15 mouse cellular contexts compared by ENCODE assay signal in the genomic region with DNA sequence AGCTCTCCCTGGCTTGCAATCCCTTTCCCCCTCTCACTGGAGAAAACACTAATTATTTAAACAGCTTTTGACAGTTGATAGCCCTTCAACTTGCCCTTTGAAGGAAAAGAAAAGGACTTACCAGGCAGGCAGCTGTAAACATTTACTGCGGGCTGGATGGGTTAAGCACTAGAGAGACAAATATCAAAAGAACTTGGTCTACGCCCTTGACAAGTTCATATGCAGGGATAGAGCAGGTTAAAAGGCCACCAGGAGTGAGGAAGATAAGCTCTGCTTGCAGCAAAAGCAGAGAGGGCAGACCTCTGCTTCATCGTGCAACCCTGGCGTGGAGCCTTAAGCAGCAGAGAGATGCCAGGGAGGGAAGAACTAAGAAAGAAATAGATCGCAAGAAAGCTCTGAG.
"Had no signal": no experiment of that assay in that cellular context is flagged by ENCODE, and none has a peak within 500 bp of the region (broad histone marks: within the 10 kb centered on the region; RNA-seq: fewer than 3 reads in every experiment).

No protein-coding gene starts in this region.

- H3K27ac ChIP-seq: left cerebral cortex, adult 2 months; limb, embryonic 15.5 days; liver, embryonic 12.5 days; macrophage; midbrain, embryonic 13.5 days; neural tube, embryonic 12.5 days; stomach, embryonic 15.5 days had no signal

- H3K4me1 ChIP-seq: liver, embryonic 12.5 days; megakaryocyte, embryonic 14.5 days; neural tube, embryonic 12.5 days had no signal

- H3K4me3 ChIP-seq: left cerebral cortex, adult 2 months; limb, embryonic 15.5 days; liver, embryonic 12.5 days; megakaryocyte, embryonic 14.5 days; midbrain, embryonic 13.5 days; neural tube, embryonic 12.5 days; stomach, embryonic 15.5 days had no signal

- H3K9me3 ChIP-seq: limb, embryonic 15.5 days; liver, embryonic 12.5 days; megakaryocyte, embryonic 14.5 days; midbrain, embryonic 13.5 days; neural tube, embryonic 12.5 days; stomach, embryonic 15.5 days had no signal

- H3K9ac ChIP-seq: limb, embryonic 15.5 days; liver, embryonic 12.5 days; lung, embryonic 14.5 days; midbrain, embryonic 13.5 days; neural tube, embryonic 12.5 days; stomach, embryonic 15.5 days had no signal

- H3K36me3 ChIP-seq: limb, embryonic 15.5 days; liver, embryonic 12.5 days; midbrain, embryonic 13.5 days; neural tube, embryonic 12.5 days; stomach, embryonic 15.5 days had no signal

- DNase-seq: kidney, postnatal 25 days; lung, postnatal 10 days; right cerebral cortex, postnatal 4 days; spleen, adult 18-20 months; thymus, adult 2 months; thymus, postnatal 25 days had no signal
